Mouse (Mus musculus) liver (tissue): ENCODE results near the gene Rhou.
"Not testable (repeated sequence)": the region's sequence is repeated elsewhere in the genome, so short reads cannot be mapped to it uniquely, and the experiment has no call there.

ENCODE experiments used
- DNase-seq: peaks from one replicate; pipeline ENCODE4 v3.0.0-alpha.2; 2020; ENCODE audit warnings: mixed read lengths

The Rhou gene

GRCm38 (mm10) chr8:123653308-123653993, at the start of gene Rhou:
Gene Rhou (plus strand): TSS chr8:123653929.
- DNase-seq = peak; percentile 88

- not testable (repeated sequence) for DNase-seq
Measured at GRCm38 (mm10) chr8:123612652-123613051, 41.1 kb upstream of the Rhou start.

- not testable (repeated sequence) for DNase-seq
Measured at GRCm38 (mm10) chr8:123623523-123623922, 30.2 kb upstream of the Rhou start.

- DNase-seq = no peak
Measured at GRCm38 (mm10) chr8:123624274-123624673, 29.5 kb upstream of the Rhou start.

GRCm38 (mm10) chr8:123624702-123625101, 29.0 kb upstream of the Rhou start:
- DNase-seq = no peak

- no peak for DNase-seq
Measured at GRCm38 (mm10) chr8:123625717-123626116, 28.0 kb upstream of the Rhou start.

GRCm38 (mm10) chr8:123627410-123628147, 26.1 kb upstream of the Rhou start:
- no peak for DNase-seq

GRCm38 (mm10) chr8:123628253-123628967, 25.3 kb upstream of the Rhou start:
- no peak for DNase-seq

- peak; percentile 79 for DNase-seq
Measured at GRCm38 (mm10) chr8:123628968-123629755, 24.6 kb upstream of the Rhou start.

GRCm38 (mm10) chr8:123630058-123630457, 23.7 kb upstream of the Rhou start:
- no peak for DNase-seq

- DNase-seq = no peak
Measured at GRCm38 (mm10) chr8:123630841-123631251, 22.9 kb upstream of the Rhou start.

GRCm38 (mm10) chr8:123631746-123632145, 22.0 kb upstream of the Rhou start:
- DNase-seq = not testable (repeated sequence)

GRCm38 (mm10) chr8:123632257-123632656, 21.5 kb upstream of the Rhou start:
- no peak for DNase-seq

GRCm38 (mm10) chr8:123633801-123634200, 19.9 kb upstream of the Rhou start:
- DNase-seq = no peak

- DNase-seq = no peak
Measured at GRCm38 (mm10) chr8:123634395-123635131, 19.2 kb upstream of the Rhou start.

GRCm38 (mm10) chr8:123635671-123636070, 18.1 kb upstream of the Rhou start:
- DNase-seq = no peak

- peak; percentile 37 for DNase-seq
Measured at GRCm38 (mm10) chr8:123643330-123644051, 10.2 kb upstream of the Rhou start.

GRCm38 (mm10) chr8:123645229-123645628, 8.5 kb upstream of the Rhou start:
- DNase-seq = no peak

GRCm38 (mm10) chr8:123648245-123649170, 5.2 kb upstream of the Rhou start:
- no peak for DNase-seq

GRCm38 (mm10) chr8:123649483-123649882, 4.2 kb upstream of the Rhou start:
- DNase-seq = no peak
